In the genomic region with DNA sequence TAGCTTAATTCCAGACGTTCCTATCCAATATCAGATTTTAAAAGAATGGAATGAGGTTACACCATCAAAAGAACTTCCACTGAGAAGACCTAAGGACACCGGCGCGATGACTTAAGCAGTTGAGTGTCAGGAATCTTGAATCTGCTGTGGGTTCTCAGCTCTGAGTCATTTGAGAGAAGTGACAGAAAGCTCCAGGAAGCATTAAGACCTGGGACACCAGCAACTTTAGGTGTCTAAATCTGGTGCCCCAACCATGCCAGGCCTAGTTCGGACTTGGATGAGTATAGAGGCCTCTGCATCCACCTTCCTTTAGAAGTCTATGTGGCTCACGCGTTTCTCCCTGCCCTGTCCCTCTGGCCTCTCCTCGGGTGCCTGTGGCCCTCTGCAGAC, we compare ENCODE assay signal across 8 mouse cellular contexts. TPM values are rescaled to one million over a fixed set of nuclear protein-coding genes. Genes with fewer than 3 reads are reported as not detected.
DNase-seq lines count a peak whose midpoint lies in the region; ATAC-seq and TF ChIP-seq lines count a peak whose summit lies in the region.

No protein-coding gene starts in this region.

- DNase-seq in heart, postnatal 10 days = no peak
- DNase-seq in liver, postnatal 0 days = no peak
- DNase-seq in layer of hippocampus, adult 18-20 months (ENCODE audit: low spot score in 2 of 2) = no peak
- no peak for DNase-seq in layer of hippocampus, postnatal 14 days (ENCODE audit: low spot score in 2 of 2)

- H3K27me3 ChIP-seq in heart, embryonic 12.5 days (replicated peaks) = no peaks in the 10 kb centered on the region
- H3K27me3 ChIP-seq in E14TG2a.4 (ENCODE audit: insufficient read depth, low read length) = peaks cover 37% of the 10 kb centered on the region
- no peaks in the 10 kb centered on the region; the same call in 1 of the 2 replicates for H3K27me3 ChIP-seq in forebrain, embryonic 15.5 days
- H3K27me3 ChIP-seq in liver, postnatal 0 days (ENCODE audit: insufficient read depth, low read length) = no peaks in the 10 kb centered on the region

- 14% methylated on average over 8 of the region's 8 CpGs for WGBS in heart, embryonic 12.5 days
- WGBS in forebrain, embryonic 15.5 days = 17% methylated on average over 8 of the region's 8 CpGs
- 31% methylated on average over 8 of the region's 8 CpGs for WGBS in liver, postnatal 0 days (ENCODE audit: insufficient replicate concordance)

- H3K36me3 ChIP-seq in heart, embryonic 12.5 days = peaks cover 33% of the 10 kb centered on the region
- H3K36me3 ChIP-seq in E14TG2a.4 (ENCODE audit: insufficient read depth, low read length) = peaks cover 46% of the 10 kb centered on the region
- peaks cover 34% of the 10 kb centered on the region for H3K36me3 ChIP-seq in forebrain, embryonic 15.5 days
- H3K36me3 ChIP-seq in liver, postnatal 0 days (replicated peaks; ENCODE audit: insufficient read depth, low read length) = peaks cover 19% of the 10 kb centered on the region

- intact Hi-C loops in heart, postnatal 10 days (cut with DNase I) = no loop called here

- H3K4me2 ChIP-seq in heart, embryonic 12.5 days = peak overlapping the region; percentile 77
- H3K4me2 ChIP-seq in forebrain, embryonic 15.5 days (replicated peaks) = peak overlapping the region; percentile 85
- peak overlapping the region; percentile 85 for H3K4me2 ChIP-seq in liver, postnatal 0 days (ENCODE audit: low read depth, low read length)

- peak overlapping the region; percentile 94 for H3K27ac ChIP-seq in heart, embryonic 12.5 days (ENCODE audit: poor library complexity, severe bottlenecking)
- peak overlapping the region; percentile 23; the same call in 1 of the 2 replicates for H3K27ac ChIP-seq in forebrain, embryonic 15.5 days (replicated peaks)
- peak overlapping the region; percentile 76 for H3K27ac ChIP-seq in liver, postnatal 0 days (ENCODE audit: low read depth)

- no peak for ATAC-seq in heart, embryonic 12.5 days (ENCODE audit: insufficient number of reproducible peaks, low FRiP score)
- ATAC-seq in forebrain, embryonic 15.5 days (replicated peaks) = no peak; the same call in 1 of the 2 replicates
- ATAC-seq in liver, postnatal 0 days = no peak
- no peak for ATAC-seq in monocyte, adult 5-6 weeks (replicated peaks; ENCODE audit: insufficient number of reproducible peaks, low FRiP score, low TSS enrichment, poor library complexity, severe bottlenecking)

- peak overlapping the region; percentile 52 for H3K4me3 ChIP-seq in heart, embryonic 12.5 days
- peak overlapping the region; percentile 84 for H3K4me3 ChIP-seq in E14TG2a.4 (replicated peaks; ENCODE audit: low read length)
- H3K4me3 ChIP-seq in forebrain, embryonic 15.5 days = peak overlapping the region; percentile 53
- peak overlapping the region; percentile 56 for H3K4me3 ChIP-seq in liver, postnatal 0 days (ENCODE audit: low read depth, low read length)

- no peak for TF ChIP-seq CTCF in E14TG2a.4 (conservative IDR thresholded peaks at IDR 0.05; ENCODE audit: low read length)
- TF ChIP-seq CTCF in liver, postnatal 0 days (IDR thresholded peaks at IDR 0.05; ENCODE audit: low read depth) = no peak

- peak overlapping the region; percentile 75 for H3K9ac ChIP-seq in heart, embryonic 12.5 days
- peak overlapping the region; percentile 57 for H3K9ac ChIP-seq in forebrain, embryonic 15.5 days (replicated peaks)
- H3K9ac ChIP-seq in liver, postnatal 0 days (replicated peaks) = peak overlapping the region; percentile 60

- peaks cover 74% of the 10 kb centered on the region for H3K4me1 ChIP-seq in heart, embryonic 12.5 days (replicated peaks)
- peaks cover 88% of the 10 kb centered on the region for H3K4me1 ChIP-seq in E14TG2a.4 (replicated peaks; ENCODE audit: low read depth, low read length)
- peaks cover 32% of the 10 kb centered on the region for H3K4me1 ChIP-seq in forebrain, embryonic 15.5 days
- peaks cover 35% of the 10 kb centered on the region for H3K4me1 ChIP-seq in liver, postnatal 0 days (ENCODE audit: insufficient read depth)

- no peak for TF ChIP-seq EP300 in liver, postnatal 0 days (IDR thresholded peaks at IDR 0.05; ENCODE audit: low read depth)

- no peaks in the 10 kb centered on the region for H3K9me3 ChIP-seq in heart, embryonic 12.5 days (replicated peaks)
- no peaks in the 10 kb centered on the region for H3K9me3 ChIP-seq in E14TG2a.4 (ENCODE audit: low read length)
- H3K9me3 ChIP-seq in forebrain, embryonic 15.5 days = no peaks in the 10 kb centered on the region
- H3K9me3 ChIP-seq in liver, postnatal 0 days (ENCODE audit: low read length) = no peaks in the 10 kb centered on the region

RNA-seq across cellular contexts. Expression of gene Tns2, which starts 0.4 kb away (rescaled TPM):
- polyA plus RNA-seq in heart, embryonic 12.5 days (2016; fragmentation: Nextera tagmentation; extraction: Ambion mirVana) = 35.3 and 38.7 TPM in 2 replicates
- total RNA-seq in heart, postnatal 10 days (2021) = 100 to 1,000 TPM in 1 of 2 experiments, 10 to 100 TPM in 1; 95.1 to 108 TPM
- 4.9 and 6.9 TPM in 2 replicates for polyA plus RNA-seq in forebrain, embryonic 15.5 days (2015; fragmentation: Nextera tagmentation; extraction: Ambion mirVana)
- polyA plus RNA-seq in liver, postnatal 0 days (2015; fragmentation: Nextera tagmentation; extraction: Ambion mirVana) = 9.2 TPM in 2 replicates
- total RNA-seq in layer of hippocampus, adult 18-20 months (2021) = 10 to 100 TPM; 13.8 to 18.2 TPM
- total RNA-seq in monocyte, adult 5-6 weeks (2017) = 5.7 TPM in 1 of 3 replicates, not detected in the others
- total RNA-seq in layer of hippocampus, postnatal 14 days (2021) = 10 to 100 TPM; 10.0 to 15.8 TPM

RNA-seq across cellular contexts. Expression of gene Eif4b, which starts 26.2 kb away (rescaled TPM):
- 79.9 and 80.2 TPM in 2 replicates for polyA plus RNA-seq in heart, embryonic 12.5 days (2016; fragmentation: Nextera tagmentation; extraction: Ambion mirVana)
- 100 to 1,000 TPM; 149 to 154 TPM for total RNA-seq in heart, postnatal 10 days (2021)
- polyA plus RNA-seq in forebrain, embryonic 15.5 days (2015; fragmentation: Nextera tagmentation; extraction: Ambion mirVana) = 98.9 and 99.5 TPM in 2 replicates
- polyA plus RNA-seq in liver, postnatal 0 days (2015; fragmentation: Nextera tagmentation; extraction: Ambion mirVana) = 30.9 and 32.2 TPM in 2 replicates
- 100 to 1,000 TPM; 197 to 203 TPM for total RNA-seq in layer of hippocampus, adult 18-20 months (2021)
- 248 to 278 TPM (median 251 TPM) in 3 replicates for total RNA-seq in monocyte, adult 5-6 weeks (2017)
- total RNA-seq in layer of hippocampus, postnatal 14 days (2021) = 100 to 1,000 TPM; 179 to 184 TPM

RNA-seq across cellular contexts. Expression of gene Spryd3, which starts 36.3 kb away (rescaled TPM):
- polyA plus RNA-seq in heart, embryonic 12.5 days (2016; fragmentation: Nextera tagmentation; extraction: Ambion mirVana) = 19.8 and 20.9 TPM in 2 replicates
- total RNA-seq in heart, postnatal 10 days (2021) = 10 to 100 TPM; 19.1 to 22.2 TPM
- polyA plus RNA-seq in forebrain, embryonic 15.5 days (2015; fragmentation: Nextera tagmentation; extraction: Ambion mirVana) = 38.2 and 42.9 TPM in 2 replicates
- polyA plus RNA-seq in liver, postnatal 0 days (2015; fragmentation: Nextera tagmentation; extraction: Ambion mirVana) = 9.2 and 10.0 TPM in 2 replicates
- 100 to 1,000 TPM; 156 to 165 TPM for total RNA-seq in layer of hippocampus, adult 18-20 months (2021)
- 49.3 to 56.3 TPM (median 49.3 TPM) in 3 replicates for total RNA-seq in monocyte, adult 5-6 weeks (2017)
- 100 to 1,000 TPM; 163 to 164 TPM for total RNA-seq in layer of hippocampus, postnatal 14 days (2021)

RNA-seq across cellular contexts. Expression of gene Igfbp6, which starts 44.4 kb away (rescaled TPM):
- polyA plus RNA-seq in heart, embryonic 12.5 days (2016; fragmentation: Nextera tagmentation; extraction: Ambion mirVana) = 1.7 and 2.5 TPM in 2 replicates
- 10 to 100 TPM; 24.8 to 30.5 TPM for total RNA-seq in heart, postnatal 10 days (2021)
- 1.2 and 1.4 TPM in 2 replicates for polyA plus RNA-seq in forebrain, embryonic 15.5 days (2015; fragmentation: Nextera tagmentation; extraction: Ambion mirVana)
- 4.8 and 5.9 TPM in 2 replicates for polyA plus RNA-seq in liver, postnatal 0 days (2015; fragmentation: Nextera tagmentation; extraction: Ambion mirVana)
- total RNA-seq in layer of hippocampus, adult 18-20 months (2021) = 10 to 100 TPM; 11.7 to 12.9 TPM
- 0.38 to 1.4 TPM (median 0.68 TPM) in 3 replicates for total RNA-seq in monocyte, adult 5-6 weeks (2017)
- total RNA-seq in layer of hippocampus, postnatal 14 days (2021) = 1 to 10 TPM; 3.0 to 4.0 TPM

RNA-seq across cellular contexts. Expression of gene Soat2, which starts 50.6 kb away (rescaled TPM):
- 0.87 and 1.2 TPM in 2 replicates for polyA plus RNA-seq in heart, embryonic 12.5 days (2016; fragmentation: Nextera tagmentation; extraction: Ambion mirVana)
- under 1 TPM in 1 of 2 experiments, not detected in 1; 0.20 TPM for total RNA-seq in heart, postnatal 10 days (2021)
- polyA plus RNA-seq in forebrain, embryonic 15.5 days (2015; fragmentation: Nextera tagmentation; extraction: Ambion mirVana) = not detected in 2 replicates
- 10.9 and 13.6 TPM in 2 replicates for polyA plus RNA-seq in liver, postnatal 0 days (2015; fragmentation: Nextera tagmentation; extraction: Ambion mirVana)
- total RNA-seq in layer of hippocampus, adult 18-20 months (2021) = under 1 TPM in 1 of 2 experiments, not detected in 1; 0.15 TPM
- 6.2 to 25.0 TPM (median 10.2 TPM) in 3 replicates for total RNA-seq in monocyte, adult 5-6 weeks (2017)
- total RNA-seq in layer of hippocampus, postnatal 14 days (2021) = not detected

Comparison
In these comparisons a context has a peak if more than half of its experiments do, and no peak if none do; other contexts are left out.
1. H3K27ac ChIP-seq: peak in every context shown above with its lines; median percentile 94 in heart, embryonic 12.5 days; 76 in liver, postnatal 0 days; 23 in forebrain, embryonic 15.5 days.